Mouse (Mus musculus) hindbrain, embryonic 14.5 days (tissue): ENCODE results near the gene Upf2. TPM values are rescaled to one million over a fixed set of nuclear protein-coding genes. Genes with fewer than 3 reads are reported as not detected.
"Not testable (repeated sequence)": the region's sequence is repeated elsewhere in the genome, so short reads cannot be mapped to it uniquely, and the experiment has no call there.

Experiments
- ATAC-seq: fragments of 200-750 bp; cut with Nextera tagmentation; 2 replicates; pipeline ENCODE4 v1.8.0; 2017; ENCODE audit warnings: moderate number of reproducible peaks, mild to moderate bottlenecking, moderate TSS enrichment, moderate library complexity; ENCODE audit not compliant: low FRiP score
- DNase-seq: peaks from one replicate; pipeline ENCODE4 v3.0.0-alpha.2; 2015; ENCODE audit warnings: low spot score
- H3K27ac ChIP-seq: fragments of 300-500 bp; sonication (generic); 2 replicates; pipeline ENCODE4 v1.5.1; 2014; ENCODE audit warnings: mild to moderate bottlenecking, moderate library complexity
- H3K27me3 ChIP-seq: fragments of 300-500 bp; sonication (generic); 2 replicates; pipeline ENCODE4 v1.6.1; 2014; ENCODE audit warnings: mild to moderate bottlenecking, low read length, mixed read lengths; ENCODE audit not compliant: control insufficient read depth, insufficient read depth
- H3K36me3 ChIP-seq: fragments of 300-500 bp; sonication (generic); replicated peaks from 2 replicates; pipeline ENCODE4 v1.6.1; 2014; ENCODE audit not compliant: control insufficient read depth, insufficient read depth
- H3K4me1 ChIP-seq: fragments of 300-500 bp; sonication (generic); replicated peaks from 2 replicates; pipeline ENCODE4 v1.6.1; 2014; ENCODE audit warnings: antibody characterized with exemption, low read length, mixed read lengths; ENCODE audit not compliant: control insufficient read depth, insufficient read depth
- H3K4me2 ChIP-seq: fragments of 300-500 bp; sonication (generic); replicated peaks from 2 replicates; pipeline ENCODE4 v1.6.1; 2014; ENCODE audit warnings: mild to moderate bottlenecking, moderate library complexity
- H3K4me3 ChIP-seq: fragments of 300-500 bp; sonication (generic); replicated peaks from 2 replicates; pipeline ENCODE4 v1.5.1; 2014; ENCODE audit warnings: mild to moderate bottlenecking, low read length
- H3K9ac ChIP-seq: fragments of 300-500 bp; sonication (generic); 2 replicates; pipeline ENCODE4 v1.6.1; 2014
- H3K9me3 ChIP-seq: fragments of 300-500 bp; sonication (generic); 2 replicates; pipeline ENCODE4 v1.6.1; 2016; ENCODE audit warnings: low read length; ENCODE audit not compliant: control insufficient read depth
- WGBS: fragments of 180-500 bp; shearing (Covaris S2); extraction: QIAGEN DNeasy Blood & Tissue Kit; methylation state at CpG from one replicate; pipeline ENCODE4 v1.1.7; 2014; 5-methylcytosine and 5-hydroxymethylcytosine counted together
- polyA plus RNA-seq: library from polyadenylated mRNA; unstranded; fragments of >200 nt; fragmentation: Nextera tagmentation; extraction: Ambion mirVana; gene quantifications from 2 replicates; pipeline ENCODE4 v1.2.1, GENCODE M21; 2014

Gene Upf2
- polyA plus RNA-seq, 1 experiment from 2014 or later: 8.1 TPM

- ATAC-seq: no peak
- whole genome bisulfite sequencing: 42% methylated on average over 4 of the region's 4 CpGs
- no peak overlapping the region; the same call in 1 of the 2 replicates for H3K9ac ChIP-seq
Observed at GRCm38 (mm10) chr2:5943071-5943470, 8.2 kb upstream of the Upf2 start.

GRCm38 (mm10) chr2:5945629-5946028 is 5.6 kb upstream of the Upf2 start:
- Histone ChIP-seq H3K9me3 (no peaks in the 10 kb centered on the region), H3K9ac (no peak overlapping the region), H3K36me3 (no peaks in the 10 kb centered on the region), H3K4me2 (no peak overlapping the region), H3K4me3 (no peak overlapping the region), H3K4me1 (peaks cover 7% of the 10 kb centered on the region), H3K27ac (no peak overlapping the region), H3K27me3 (no peaks in the 10 kb centered on the region)
- 95% methylated on average over 1 of the region's 1 CpGs for WGBS
- DNase-seq (no peak), ATAC-seq (no peak)

More at GRCm38 (mm10) chr2:5943071-5943470, 8.2 kb upstream of the Upf2 start:
- H3K4me3 ChIP-seq: peak overlapping the region; percentile 45
- 0 out of 2 replicates have a peak, but pooled peaks cover 3% of the 10 kb centered on the region for H3K4me1 ChIP-seq
- H3K27ac ChIP-seq: no peak overlapping the region
- H3K4me2 ChIP-seq: peak overlapping the region; percentile 63
- DNase-seq: no peak
- no peaks in the 10 kb centered on the region for H3K27me3 ChIP-seq
- no peaks in the 10 kb centered on the region for H3K36me3 ChIP-seq
- no peaks in the 10 kb centered on the region for H3K9me3 ChIP-seq

- Histone ChIP-seq H3K27me3 (no peaks in the 10 kb centered on the region), H3K4me1 (peaks cover 4% of the 10 kb centered on the region), H3K36me3 (no peaks in the 10 kb centered on the region), H3K9ac (no peak overlapping the region), H3K27ac (no peak overlapping the region), H3K9me3 (no peaks in the 10 kb centered on the region), H3K4me3 (no peak overlapping the region), H3K4me2 (no peak overlapping the region)
- ATAC-seq: no peak
- DNase-seq: no peak
- 84% methylated on average over 3 of the region's 3 CpGs for WGBS
Observed at GRCm38 (mm10) chr2:5946876-5947275, 4.4 kb upstream of the Upf2 start.

- no peak for ATAC-seq
- WGBS: 90% methylated on average over 2 of the region's 2 CpGs
Observed at GRCm38 (mm10) chr2:5948964-5949363, 2.3 kb upstream of the Upf2 start.

GRCm38 (mm10) chr2:5949821-5950220 is 1.4 kb upstream of the Upf2 start:
- DNase-seq, ATAC-seq, H3K27me3 ChIP-seq, H3K36me3 ChIP-seq, H3K9me3 ChIP-seq, H3K27ac ChIP-seq, H3K9ac ChIP-seq: not testable (repeated sequence)
- peak overlapping the region; percentile 92 for H3K4me2 ChIP-seq
- 95% methylated on average over 9 of the region's 9 CpGs for WGBS
- peak overlapping the region; percentile 79; the same call in 1 of the 2 replicates for H3K4me3 ChIP-seq
- H3K4me1 ChIP-seq: peaks cover 14% of the 10 kb centered on the region

More at GRCm38 (mm10) chr2:5948964-5949363, 2.3 kb upstream of the Upf2 start:
- Histone ChIP-seq H3K4me2 (no peak overlapping the region), H3K9me3 (no peaks in the 10 kb centered on the region), H3K9ac (no peak overlapping the region), H3K27ac (no peak overlapping the region), H3K4me3 (no peak overlapping the region), H3K27me3 (no peaks in the 10 kb centered on the region), H3K4me1 (peaks cover 14% of the 10 kb centered on the region), H3K36me3 (no peaks in the 10 kb centered on the region)
- no peak for DNase-seq

- DNase-seq: no peak
Observed at GRCm38 (mm10) chr2:5950305-5950704, 964 bp upstream of the Upf2 start.

GRCm38 (mm10) chr2:5951621-5952211 is 447 bp downstream of the Upf2 start:
- H3K4me3 ChIP-seq: peak overlapping the region; percentile 79
- H3K27me3 ChIP-seq: no peaks in the 10 kb centered on the region
- peak overlapping the region; percentile 86 for H3K27ac ChIP-seq
- no peaks in the 10 kb centered on the region for H3K9me3 ChIP-seq
- H3K36me3 ChIP-seq: no peaks in the 10 kb centered on the region
- peak overlapping the region; percentile 92 for H3K4me2 ChIP-seq
- ATAC-seq (peak; percentile 70; the same call in 1 of the 2 replicates), DNase-seq (peak; percentile 27)
- peaks cover 14% of the 10 kb centered on the region for H3K4me1 ChIP-seq
- under 1% methylated on average over 45 of the region's 46 CpGs for WGBS
- H3K9ac ChIP-seq: peak overlapping the region; percentile 94

More at GRCm38 (mm10) chr2:5950305-5950704, 964 bp upstream of the Upf2 start:
- peak overlapping the region; percentile 92 for H3K4me2 ChIP-seq
- H3K9me3 ChIP-seq: no peaks in the 10 kb centered on the region
- H3K27me3 ChIP-seq: no peaks in the 10 kb centered on the region
- H3K4me3 ChIP-seq: peak overlapping the region; percentile 79
- peak overlapping the region; percentile 68 for H3K9ac ChIP-seq
- peak overlapping the region; percentile 86 for H3K27ac ChIP-seq
- ATAC-seq: no peak
- no peaks in the 10 kb centered on the region for H3K36me3 ChIP-seq
- WGBS: 10% methylated on average over 6 of the region's 6 CpGs
- H3K4me1 ChIP-seq: peaks cover 14% of the 10 kb centered on the region

- Histone ChIP-seq H3K36me3 (peaks cover 51% of the 10 kb centered on the region), H3K27ac (no peak overlapping the region), H3K4me2 (no peak overlapping the region), H3K9ac (no peak overlapping the region), H3K9me3 (no peaks in the 10 kb centered on the region), H3K27me3 (no peaks in the 10 kb centered on the region), H3K4me3 (no peak overlapping the region), H3K4me1 (peaks cover 3% of the 10 kb centered on the region; the same call in 1 of the 2 replicates)
- ATAC-seq (no peak), DNase-seq (no peak)
- 95% methylated on average over 9 of the region's 9 CpGs for WGBS
Observed at GRCm38 (mm10) chr2:5957705-5958104, 6.4 kb downstream of the Upf2 start.

GRCm38 (mm10) chr2:5962265-5962664 is 11.0 kb downstream of the Upf2 start:
- Histone ChIP-seq H3K36me3 (peaks cover 74% of the 10 kb centered on the region), H3K27ac (no peak overlapping the region), H3K9ac (no peak overlapping the region), H3K4me2 (no peak overlapping the region), H3K4me1 (no peaks in the 10 kb centered on the region), H3K4me3 (no peak overlapping the region), H3K9me3 (no peaks in the 10 kb centered on the region), H3K27me3 (no peaks in the 10 kb centered on the region)
- 60% methylated on average over 2 of the region's 2 CpGs for WGBS
- ATAC-seq (no peak), DNase-seq (no peak)
